Mouse (Mus musculus) spleen, adult 2 months (tissue): ENCODE measurements around the gene Thap7.

Experiments used
- CTCF ChIP-seq: fragments of 200-500 bp; IDR thresholded peaks from 2 replicates; pipeline ENCODE4 v1.5.1; 2011; ENCODE audit warnings: mild to moderate bottlenecking, inconsistent platforms; ENCODE audit not compliant: insufficient read depth, insufficient read length, insufficient replicate concordance; ENCODE audit errors: extremely low read depth
- POLR2A ChIP-seq: fragments of 200-500 bp; IDR thresholded peaks from 2 replicates; pipeline ENCODE4 v1.6.1; 2011; ENCODE audit warnings: low read depth, low read length, inconsistent platforms

DNA sequence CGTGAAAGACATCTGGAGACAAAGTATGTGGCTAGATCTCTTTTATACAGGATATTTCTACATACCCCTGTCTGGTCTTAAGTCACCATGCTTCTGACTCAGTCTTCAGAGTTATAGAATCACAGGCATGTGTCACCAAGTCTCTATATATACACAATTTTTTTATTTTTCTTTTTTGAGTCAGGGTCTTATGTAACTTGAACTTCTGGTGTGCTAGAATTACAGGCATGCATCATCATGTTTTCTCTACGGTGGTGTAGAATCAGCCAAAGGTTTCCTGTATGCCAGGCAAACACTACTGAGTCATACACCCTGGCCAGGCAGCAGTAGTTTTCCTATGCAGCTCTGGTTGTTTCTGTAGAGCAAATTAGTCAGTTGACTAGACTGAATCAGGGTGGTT lies 11.7 kb upstream of the Thap7 start:
- no peak for TF ChIP-seq CTCF
- TF ChIP-seq POLR2A: no peak
